Mouse (Mus musculus): Measurements from ENCODE around the gene Fbxw10.

The Fbxw10 gene

GRCm38 (mm10) chr11:62846961-62847654 is at the start of gene Fbxw10:
Fbxw10 (plus strand) TSS chr11:62847069.
- no peak for DNase-seq

GRCm38 (mm10) chr11:62804119-62804518 is 42.8 kb upstream of the Fbxw10 start:
- no peak for DNase-seq

GRCm38 (mm10) chr11:62807965-62808364 is 38.9 kb upstream of the Fbxw10 start:
- DNase-seq: no peak

GRCm38 (mm10) chr11:62809201-62809600 is 37.7 kb upstream of the Fbxw10 start:
- peak; percentile 46 for DNase-seq

- DNase-seq: peak; percentile 17
Measured at GRCm38 (mm10) chr11:62812268-62812667, 34.6 kb upstream of the Fbxw10 start.

- no peak for DNase-seq
Measured at GRCm38 (mm10) chr11:62813497-62813896, 33.4 kb upstream of the Fbxw10 start.

- peak; percentile 33 for DNase-seq
Measured at GRCm38 (mm10) chr11:62813970-62814624, 32.8 kb upstream of the Fbxw10 start.

- DNase-seq: no peak
Measured at GRCm38 (mm10) chr11:62814625-62815024, 32.2 kb upstream of the Fbxw10 start.

GRCm38 (mm10) chr11:62815438-62815837 is 31.4 kb upstream of the Fbxw10 start:
- DNase-seq: no peak

- DNase-seq: no peak
Measured at GRCm38 (mm10) chr11:62816591-62816990, 30.3 kb upstream of the Fbxw10 start.

- no peak for DNase-seq
Measured at GRCm38 (mm10) chr11:62819059-62819686, 27.7 kb upstream of the Fbxw10 start.

- DNase-seq: peak; percentile 83
Measured at GRCm38 (mm10) chr11:62820059-62820541, 26.8 kb upstream of the Fbxw10 start, which contains the start of gene Trim16. Trim16 (plus strand) TSS chr11:62820231.

GRCm38 (mm10) chr11:62820661-62821437 is 26.0 kb upstream of the Fbxw10 start:
- DNase-seq: peak; percentile 41

- peak; percentile 55 for DNase-seq
Measured at GRCm38 (mm10) chr11:62821893-62822292, 25.0 kb upstream of the Fbxw10 start.

GRCm38 (mm10) chr11:62824211-62824610 is 22.7 kb upstream of the Fbxw10 start:
- no peak for DNase-seq

- no peak for DNase-seq
Measured at GRCm38 (mm10) chr11:62825222-62826105, 21.4 kb upstream of the Fbxw10 start.

GRCm38 (mm10) chr11:62826106-62826733 is 20.6 kb upstream of the Fbxw10 start:
- peak; percentile 45 for DNase-seq

- DNase-seq: no peak
Measured at GRCm38 (mm10) chr11:62827135-62827534, 19.7 kb upstream of the Fbxw10 start.

- no peak for DNase-seq
Measured at GRCm38 (mm10) chr11:62827911-62828310, 19.0 kb upstream of the Fbxw10 start.

GRCm38 (mm10) chr11:62830387-62830786 is 16.5 kb upstream of the Fbxw10 start:
- DNase-seq: no peak

- DNase-seq: no peak
Measured at GRCm38 (mm10) chr11:62831906-62832305, 15.0 kb upstream of the Fbxw10 start.

All from kidney, postnatal 10 days (tissue).